17 mouse cellular contexts compared by ENCODE assay signal in genomic region chr9:37621290-37621689, GRCm38 (mm10). TPM values are rescaled to one million over a fixed set of nuclear protein-coding genes. Genes with fewer than 3 reads are reported as not detected.
DNase-seq lines count a peak whose midpoint lies in the region.
"Had no signal": no experiment of that assay in that cellular context is flagged by ENCODE, and none has a peak within 500 bp of the region (broad histone marks: within the 10 kb centered on the region; RNA-seq: fewer than 3 reads in every experiment).

No protein-coding gene starts in this region.

- DNase-seq in frontal cortex, postnatal 36 days (ENCODE audit: low spot score in 2 of 2), result peak; percentile 48 to 67
- DNase-seq in frontal cortex, postnatal 10 days (ENCODE audit: low spot score in 2 of 2), result no peak
- peak; percentile 56 for DNase-seq in right cerebral cortex, adult 18-20 months
- DNase-seq in right cerebral cortex, postnatal 14 days, result no peak
- DNase-seq in cerebellum, adult 9-11 months, result peak; percentile 84
- peak; percentile 59 for DNase-seq in telencephalon, adult 2 months (ENCODE audit: low read depth, low spot score)
- DNase-seq in thymus, postnatal 4 days, result no peak
- DNase-seq in adrenal gland, postnatal 36 days, result no peak
- DNase-seq: B cell, adult 2 months; heart, adult 18-20 months; kidney, postnatal 10 days; lung, embryonic 14.5 days; spleen, adult 18-20 months; thymus, postnatal 36 days had no signal

RNA-seq across cellular contexts. Expression of gene Spa17, which starts 7.8 kb away (rescaled TPM):
- total RNA-seq in adrenal gland, postnatal 36 days (2021), result 1 to 10 TPM; 3.0 to 4.4 TPM

RNA-seq across cellular contexts. Expression of gene Tbrg1, which starts 35.8 kb away (rescaled TPM):
- total RNA-seq in adrenal gland, postnatal 36 days (2021), result 10 to 100 TPM; 82.0 to 91.9 TPM

RNA-seq across cellular contexts. Expression of gene Panx3, which starts 47.7 kb away (rescaled TPM):
- total RNA-seq in adrenal gland, postnatal 36 days (2021), result under 1 TPM in 1 of 2 experiments, not detected in 1; 0.16 TPM
- total RNA-seq: gastrocnemius, adult 8-10 months; heart, adult 18-20 months; layer of hippocampus, postnatal 36 days; liver, adult 2 months had no signal

Comparison
In these comparisons a context has a peak if more than half of its experiments do, and no peak if none do; other contexts are left out.
1. DNase-seq: peak in frontal cortex, postnatal 36 days (2 of 2), right cerebral cortex, adult 18-20 months (single experiment), cerebellum, adult 9-11 months (single experiment) and telencephalon, adult 2 months (single experiment); none in frontal cortex, postnatal 10 days (0 of 2), right cerebral cortex, postnatal 14 days (single experiment), thymus, postnatal 4 days (single experiment) and adrenal gland, postnatal 36 days (0 of 2).